Mouse (Mus musculus) hindbrain, embryonic 16.5 days (tissue): ENCODE measurements around the gene Sec62. TPM values are rescaled to one million over a fixed set of nuclear protein-coding genes. Genes with fewer than 3 reads are reported as not detected.
"Not testable (repeated sequence)": the region's sequence is repeated elsewhere in the genome, so short reads cannot be mapped to it uniquely, and the experiment has no call there.

Experiments
- ATAC-seq: fragments of 200-750 bp; cut with Nextera tagmentation; 2 replicates; pipeline ENCODE4 v1.8.0; 2017; ENCODE audit warnings: moderate TSS enrichment, moderate library complexity
- H3K27ac ChIP-seq: fragments of 300-500 bp; sonication (generic); 2 replicates; pipeline ENCODE4 v1.5.1; 2014; ENCODE audit warnings: low read depth, mild to moderate bottlenecking, control low read depth, low read length, moderate library complexity
- H3K27me3 ChIP-seq: fragments of 300-500 bp; sonication (generic); replicated peaks from 2 replicates; pipeline ENCODE4 v1.6.1; 2014; ENCODE audit warnings: low read length; ENCODE audit not compliant: control insufficient read depth, insufficient read depth
- H3K36me3 ChIP-seq: fragments of 300-500 bp; sonication (generic); 2 replicates; pipeline ENCODE4 v1.6.1; 2014; ENCODE audit warnings: mild to moderate bottlenecking, low read length, moderate library complexity, mixed read lengths; ENCODE audit not compliant: control insufficient read depth, insufficient read depth
- H3K4me1 ChIP-seq: fragments of 300-500 bp; sonication (generic); 2 replicates; pipeline ENCODE4 v1.6.1; 2014; ENCODE audit warnings: low read depth, low read length; ENCODE audit not compliant: control insufficient read depth, insufficient read depth
- H3K4me2 ChIP-seq: fragments of 300-500 bp; sonication (generic); 2 replicates; pipeline ENCODE4 v1.6.1; 2014; ENCODE audit warnings: mild to moderate bottlenecking, low read length, control low read depth, moderate library complexity
- H3K4me3 ChIP-seq: fragments of 300-500 bp; sonication (generic); 2 replicates; pipeline ENCODE4 v1.5.1; 2014; ENCODE audit warnings: mild to moderate bottlenecking, low read length, control low read depth, moderate library complexity
- H3K9ac ChIP-seq: fragments of 300-500 bp; sonication (generic); 2 replicates; pipeline ENCODE4 v1.6.1; 2014; ENCODE audit warnings: low read depth, mild to moderate bottlenecking, control low read depth, low read length, moderate library complexity
- H3K9me3 ChIP-seq: fragments of 300-500 bp; sonication (generic); 2 replicates; pipeline ENCODE4 v1.6.1; 2014; ENCODE audit warnings: mild to moderate bottlenecking, low read length, moderate library complexity; ENCODE audit not compliant: control insufficient read depth
- WGBS: fragments of 180-500 bp; shearing (Covaris S2); extraction: QIAGEN DNeasy Blood & Tissue Kit; methylation state at CpG from one replicate; pipeline ENCODE4 v1.1.7; 2014; 5-methylcytosine and 5-hydroxymethylcytosine counted together
- polyA plus RNA-seq: library from polyadenylated mRNA; unstranded; fragments of >200 nt; fragmentation: Nextera tagmentation; extraction: Ambion mirVana; gene quantifications from 2 replicates; pipeline ENCODE4 v1.2.1, GENCODE M21; 2015

Gene Sec62
- polyA plus RNA-seq, 1 experiment from 2014 or later = 74.3 TPM

DNA sequence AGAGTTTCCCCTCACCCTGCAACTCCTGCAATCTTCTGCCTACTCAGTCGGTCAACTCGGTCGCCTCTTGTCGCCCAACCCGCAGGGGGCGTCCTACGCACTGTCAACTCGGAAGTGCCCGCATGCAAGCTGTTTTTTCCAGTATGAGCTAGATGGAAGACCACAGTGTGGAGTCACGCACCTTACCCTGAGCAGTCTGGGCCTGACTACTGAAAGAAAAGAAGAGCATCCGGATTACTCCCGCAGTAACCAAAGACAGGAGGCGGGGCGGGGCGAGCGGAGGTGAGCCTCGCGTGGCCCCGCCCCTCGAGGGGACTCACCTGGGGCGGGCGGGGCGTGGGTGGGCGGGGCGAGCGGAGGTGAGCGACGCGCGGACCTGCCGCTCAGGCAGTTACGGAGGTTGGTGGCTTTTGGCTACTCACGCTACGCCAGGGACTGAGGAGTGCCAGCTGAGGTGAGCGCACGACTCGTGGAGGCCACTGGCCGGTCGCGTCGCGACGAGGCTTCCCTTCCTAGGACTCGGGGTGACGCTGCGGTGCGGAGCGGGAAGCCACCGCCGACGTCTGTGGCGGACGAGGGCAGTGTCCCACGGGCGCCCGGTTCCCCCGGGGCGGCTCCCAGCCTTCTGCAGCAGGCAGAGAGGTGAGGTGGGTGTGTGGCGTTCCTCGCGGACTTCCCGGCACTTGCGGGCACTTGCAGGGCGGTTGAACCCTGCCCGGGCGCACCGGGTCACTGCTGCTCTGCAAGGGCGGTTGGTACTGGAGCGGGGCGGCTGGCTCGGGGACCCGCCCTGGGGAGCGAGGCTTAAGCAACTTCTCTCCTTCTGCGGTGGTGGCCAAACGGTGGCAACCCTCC, 63.2 kb downstream of the Sec62 start, which contains the start of gene Gpr160:
TSS of gene Gpr160 (plus strand) at position 347 of the 855 bp plus-strand sequence.
- H3K36me3 ChIP-seq = no peaks in the 10 kb centered on the region
- peak within 1 kb of the TSS; percentile 100 for H3K4me2 ChIP-seq
- peak within 1 kb of the TSS; percentile 66 for H3K9ac ChIP-seq
- H3K27ac ChIP-seq = no peak within 1 kb of the TSS
- ATAC-seq = peak; percentile 88
- H3K4me1 ChIP-seq = peaks cover 7% of the 10 kb centered on the region; the same call in 1 of the 2 replicates
- H3K4me3 ChIP-seq = peak within 1 kb of the TSS; percentile 70
- under 1% methylated on average over 67 of the region's 75 CpGs for WGBS
- no peaks in the 10 kb centered on the region for H3K9me3 ChIP-seq
- H3K27me3 ChIP-seq = peaks cover 4% of the 10 kb centered on the region

DNA sequence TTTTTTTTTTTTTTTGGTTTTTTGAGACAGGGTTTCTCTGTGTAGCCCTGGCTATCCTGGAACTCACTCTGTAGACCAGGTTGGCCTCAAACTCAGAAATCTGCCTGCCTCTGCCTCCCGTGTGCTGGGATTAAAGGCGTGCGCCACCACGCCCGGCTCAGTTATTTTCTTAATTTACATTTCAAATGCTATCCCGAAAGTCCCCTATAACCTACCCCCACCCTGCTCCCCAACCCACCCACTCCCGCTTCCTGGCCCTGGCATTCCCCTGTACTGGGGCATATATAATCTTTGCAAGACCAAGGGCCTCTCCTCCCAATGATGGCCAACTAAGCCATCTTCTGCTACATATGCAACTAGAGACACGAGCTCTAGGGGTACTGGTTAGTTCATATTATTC, 66.9 kb downstream of the Sec62 start:
- ATAC-seq, H3K27ac ChIP-seq, H3K9ac ChIP-seq, H3K4me2 ChIP-seq, H3K27me3 ChIP-seq, H3K9me3 ChIP-seq, H3K36me3 ChIP-seq, H3K4me1 ChIP-seq, H3K4me3 ChIP-seq: not testable (repeated sequence)
- WGBS = 95% methylated on average over 8 of the region's 8 CpGs

DNA sequence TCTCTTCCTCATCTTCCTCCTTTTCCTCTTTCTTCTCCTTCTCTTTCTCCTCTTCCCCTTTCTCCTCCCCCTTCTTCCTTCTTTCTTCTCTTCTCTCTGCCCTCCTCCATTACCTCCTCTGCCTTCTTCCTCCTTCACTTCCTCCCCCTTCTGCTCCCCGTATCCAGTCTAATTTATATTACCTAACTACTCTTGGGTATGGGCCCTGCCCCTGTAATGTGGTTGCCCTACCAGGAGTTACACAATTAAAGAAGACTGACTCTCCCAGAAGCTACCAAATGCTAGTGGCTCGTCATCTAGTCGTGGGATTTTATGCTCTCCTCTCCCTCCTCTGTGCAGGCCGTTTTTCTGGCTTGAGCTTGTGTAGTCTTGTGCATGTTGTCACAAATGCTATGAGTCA, 68.0 kb downstream of the Sec62 start:
- Histone ChIP-seq H3K9ac (no peak overlapping the region), H3K4me3 (no peak overlapping the region), H3K27ac (no peak overlapping the region), H3K4me2 (no peak overlapping the region), H3K9me3 (no peaks in the 10 kb centered on the region), H3K4me1 (peaks cover 7% of the 10 kb centered on the region; the same call in 1 of the 2 replicates), H3K27me3 (peaks cover 4% of the 10 kb centered on the region; the same call in 1 of the 2 replicates), H3K36me3 (no peaks in the 10 kb centered on the region)
- ATAC-seq = no peak
- WGBS = 88% methylated on average over 4 of the region's 4 CpGs

DNA sequence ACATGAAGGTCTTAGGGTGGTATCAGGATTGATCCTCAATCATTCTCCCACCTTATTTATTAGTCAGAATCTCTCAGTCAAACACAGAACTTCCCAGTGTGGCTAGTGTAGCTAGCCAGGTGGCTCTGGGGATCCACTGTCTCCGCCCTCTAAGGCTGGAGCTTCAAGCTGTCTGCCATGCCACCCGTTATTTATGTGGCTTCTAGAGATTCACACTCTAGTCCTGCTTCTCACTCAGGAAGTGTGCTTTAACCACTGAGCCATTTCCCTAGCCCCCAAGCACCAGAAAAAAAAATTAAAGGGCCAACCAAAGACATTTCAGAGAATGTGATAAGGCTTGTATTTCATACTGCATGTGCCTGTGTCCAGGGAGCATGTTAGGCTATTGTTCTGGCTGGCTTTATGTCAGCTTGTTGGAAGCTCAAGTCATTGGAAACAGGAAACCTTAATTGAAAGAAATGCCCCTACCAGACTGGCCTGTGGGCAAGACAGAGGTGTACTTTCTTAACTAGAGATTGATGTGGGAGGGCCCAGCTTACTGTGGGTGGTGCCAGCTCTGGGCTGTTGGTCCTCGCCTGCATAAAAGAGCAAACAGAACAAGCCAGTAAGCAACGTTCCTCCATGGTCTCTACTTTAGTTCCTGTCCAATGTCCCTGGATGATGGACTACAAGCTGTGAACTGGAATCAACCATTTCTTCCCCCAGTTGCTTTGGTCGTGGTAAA, 71.2 kb downstream of the Sec62 start:
- H3K4me2 ChIP-seq = no peak overlapping the region
- H3K9ac ChIP-seq = no peak overlapping the region
- no peaks in the 10 kb centered on the region for H3K27me3 ChIP-seq
- ATAC-seq = no peak
- H3K36me3 ChIP-seq = no peaks in the 10 kb centered on the region
- WGBS = 82% methylated on average over 5 of the region's 5 CpGs
- no peak overlapping the region for H3K4me3 ChIP-seq
- H3K4me1 ChIP-seq = no peaks in the 10 kb centered on the region
- H3K9me3 ChIP-seq = no peaks in the 10 kb centered on the region
- H3K27ac ChIP-seq = no peak overlapping the region

DNA sequence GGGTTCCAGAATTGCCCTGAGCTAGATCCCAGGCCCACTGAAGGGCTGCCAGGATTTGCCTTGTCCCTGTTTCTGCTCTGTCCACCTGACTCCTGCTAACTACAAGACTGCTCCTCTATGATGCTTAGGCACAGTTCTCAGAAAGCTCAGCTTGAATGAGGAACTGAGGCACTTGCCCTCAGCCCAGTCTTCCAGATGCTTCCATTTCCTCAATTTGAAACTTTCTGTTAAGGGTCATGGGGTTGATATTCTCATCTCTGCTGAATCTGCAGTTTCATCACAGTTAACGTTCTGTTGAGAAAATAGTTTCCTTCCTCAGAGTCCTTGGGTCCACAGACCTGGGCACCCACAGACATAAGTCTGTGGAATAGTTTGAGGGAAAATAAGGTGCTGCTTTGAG, 72.0 kb downstream of the Sec62 start:
- Histone ChIP-seq H3K4me3 (no peak overlapping the region), H3K9me3 (no peaks in the 10 kb centered on the region), H3K4me1 (no peaks in the 10 kb centered on the region), H3K27me3 (no peaks in the 10 kb centered on the region), H3K36me3 (no peaks in the 10 kb centered on the region), H3K9ac (no peak overlapping the region), H3K4me2 (no peak overlapping the region), H3K27ac (no peak overlapping the region)
- WGBS = 87% methylated on average over 1 of the region's 1 CpGs
- no peak for ATAC-seq

DNA sequence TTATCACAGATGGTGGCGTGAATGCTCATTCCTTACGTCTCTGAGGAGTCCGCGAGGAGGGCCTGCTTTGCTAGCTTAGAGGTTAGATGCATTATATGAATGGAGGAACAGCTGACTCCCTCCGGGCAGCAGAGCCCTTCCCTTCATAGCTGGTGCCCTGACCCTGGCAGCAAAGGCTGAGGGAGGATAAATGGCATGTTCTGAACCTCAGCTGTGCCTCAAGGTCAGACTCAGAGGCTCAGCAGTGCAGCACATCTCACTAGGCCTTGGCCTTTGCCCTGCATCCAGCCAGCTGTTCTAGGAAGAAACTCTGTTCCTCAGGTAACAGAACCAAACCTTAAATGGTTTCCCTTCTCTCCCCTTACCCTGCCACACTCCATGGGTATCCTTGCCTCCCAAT, 75.5 kb downstream of the Sec62 start:
- 83% methylated on average over 5 of the region's 5 CpGs for WGBS
- no peaks in the 10 kb centered on the region for H3K4me1 ChIP-seq
- H3K27me3 ChIP-seq = no peaks in the 10 kb centered on the region
- no peak for ATAC-seq
- H3K9ac ChIP-seq = no peak overlapping the region
- no peaks in the 10 kb centered on the region for H3K36me3 ChIP-seq
- H3K9me3 ChIP-seq = no peaks in the 10 kb centered on the region
- no peak overlapping the region for H3K27ac ChIP-seq
- no peak overlapping the region for H3K4me3 ChIP-seq
- H3K4me2 ChIP-seq = no peak overlapping the region

DNA sequence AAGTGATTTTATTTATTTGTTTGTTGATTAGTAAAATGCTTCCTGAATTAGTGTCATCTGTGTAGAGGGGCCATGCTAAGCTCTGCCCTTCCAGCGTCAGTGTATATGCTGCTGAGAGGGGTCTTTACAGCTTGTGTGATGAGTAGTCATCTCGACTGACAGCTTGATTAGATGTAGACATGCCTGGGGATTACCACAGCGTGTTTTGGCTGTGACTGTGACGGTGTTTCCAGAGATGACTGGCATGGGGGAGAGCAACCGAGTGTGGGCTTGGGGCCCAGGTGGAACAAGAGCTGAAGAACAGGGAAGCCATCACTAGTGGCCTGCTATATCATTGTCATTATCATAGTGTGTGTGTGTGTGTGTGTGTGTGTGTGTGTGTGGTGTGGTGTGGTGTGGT, 76.0 kb downstream of the Sec62 start:
- H3K4me3 ChIP-seq = no peak overlapping the region
- no peak for ATAC-seq
- H3K36me3 ChIP-seq = no peaks in the 10 kb centered on the region
- no peaks in the 10 kb centered on the region for H3K9me3 ChIP-seq
- no peak overlapping the region for H3K4me2 ChIP-seq
- H3K27me3 ChIP-seq = no peaks in the 10 kb centered on the region
- no peaks in the 10 kb centered on the region for H3K4me1 ChIP-seq
- no peak overlapping the region for H3K27ac ChIP-seq
- 68% methylated on average over 5 of the region's 5 CpGs for WGBS
- no peak overlapping the region for H3K9ac ChIP-seq

DNA sequence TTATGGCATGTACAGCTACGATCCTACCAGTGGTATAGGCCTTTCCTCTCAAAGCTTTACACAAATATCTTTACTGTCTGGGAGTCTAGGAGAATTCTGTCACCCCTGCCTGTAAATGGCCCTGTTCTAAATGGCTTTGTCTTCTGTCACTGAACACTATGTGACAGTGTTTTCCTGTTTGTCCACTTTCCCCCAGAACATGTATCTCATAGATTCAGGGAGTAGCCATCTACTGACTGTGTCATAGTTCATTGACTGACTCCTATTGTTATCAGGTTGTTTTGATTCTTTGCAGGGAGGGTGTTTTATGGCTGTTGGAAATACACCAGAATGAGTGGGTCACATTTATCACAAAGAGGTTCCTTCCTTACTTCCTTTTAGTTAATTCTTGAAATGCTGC, 77.3 kb downstream of the Sec62 start:
- no peak overlapping the region for H3K9ac ChIP-seq
- no peaks in the 10 kb centered on the region for H3K4me1 ChIP-seq
- WGBS = 91% methylated on average over 1 of the region's 1 CpGs
- no peak overlapping the region for H3K4me3 ChIP-seq
- H3K4me2 ChIP-seq = no peak overlapping the region
- ATAC-seq = no peak
- H3K9me3 ChIP-seq = no peaks in the 10 kb centered on the region
- no peaks in the 10 kb centered on the region for H3K36me3 ChIP-seq
- no peaks in the 10 kb centered on the region for H3K27me3 ChIP-seq
- H3K27ac ChIP-seq = no peak overlapping the region
